Mouse (Mus musculus): Measurements from ENCODE around the gene Lrrc8e. TPM values are rescaled to one million over a fixed set of nuclear protein-coding genes. Genes with fewer than 3 reads are reported as not detected.

The Lrrc8e gene
- polyA plus RNA-seq, 1 experiment from 2014 or later = 1.3 TPM

DNA sequence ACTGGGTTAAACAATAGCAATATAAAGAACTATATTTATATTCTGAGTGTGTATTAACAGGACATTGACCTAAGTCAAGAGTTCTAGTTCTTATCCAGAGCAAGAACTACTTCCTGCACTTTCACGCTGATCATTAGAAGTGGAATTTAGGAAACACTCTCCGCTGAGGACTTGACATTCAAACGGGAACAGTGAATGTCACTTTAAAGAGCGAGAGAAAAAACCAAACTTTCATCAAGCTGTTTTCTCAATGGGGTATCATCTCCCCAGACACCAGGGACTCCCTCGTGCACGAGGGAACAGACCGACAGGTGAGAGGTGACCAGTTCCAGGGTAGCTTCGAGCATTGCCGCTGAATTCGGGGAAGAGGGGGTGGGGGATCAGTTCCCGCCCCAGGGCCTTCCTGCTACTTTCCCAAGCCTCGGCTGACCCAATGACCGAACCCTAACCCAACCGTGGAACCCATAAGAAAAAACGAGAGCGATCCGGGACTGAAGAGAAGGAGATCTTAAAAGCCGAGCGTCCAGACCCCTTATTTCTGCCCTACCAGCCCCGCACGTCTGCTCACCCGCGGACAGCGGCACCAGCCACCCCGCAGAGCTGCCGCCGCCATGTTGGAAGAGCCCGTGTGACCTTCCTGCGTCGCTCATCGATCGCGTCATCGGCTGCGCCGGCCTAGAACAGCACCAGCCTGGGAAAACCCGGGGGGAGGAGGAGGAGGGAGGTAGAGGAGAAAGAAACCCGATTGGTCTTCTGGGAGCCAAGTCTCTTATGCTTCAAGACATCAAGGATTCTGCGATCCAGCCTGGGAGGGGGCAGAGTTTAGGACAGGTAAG is 48.9 kb downstream of the Lrrc8e start, which contains the start of gene Timm44:
Gene Timm44, minus strand, starts transcription at position 639 of the 836 bp plus-strand sequence.
- H3K27ac ChIP-seq (ENCODE audit: low read depth) = peak within 1 kb of the TSS; percentile 36; the same call in 1 of the 2 replicates
- ATAC-seq (replicated peaks; ENCODE audit: low FRiP score, low TSS enrichment, low read depth) (peak; percentile 94), DNase-seq (ENCODE audit: low spot score) (peak; percentile 96)
- H3K4me2 ChIP-seq (ENCODE audit: low read length) = peak within 1 kb of the TSS; percentile 70
- H3K4me3 ChIP-seq (ENCODE audit: low read depth, low read length) = peak within 1 kb of the TSS; percentile 84
- H3K4me1 ChIP-seq (replicated peaks; ENCODE audit: control insufficient read depth, insufficient read depth, low read length) = peaks cover 4% of the 10 kb centered on the region; the same call in 1 of the 2 replicates
- no peaks in the 10 kb centered on the region for H3K9me3 ChIP-seq (ENCODE audit: control insufficient read depth, low read length)
- H3K36me3 ChIP-seq (ENCODE audit: control insufficient read depth, insufficient read depth, low read length) = peaks cover 34% of the 10 kb centered on the region
- H3K9ac ChIP-seq (ENCODE audit: low read length) = peak within 1 kb of the TSS; percentile 76
- WGBS = under 1% methylated on average over 39 of the region's 39 CpGs
- H3K27me3 ChIP-seq (replicated peaks; ENCODE audit: control insufficient read depth, insufficient read depth, low read length) = no peaks in the 10 kb centered on the region

DNA sequence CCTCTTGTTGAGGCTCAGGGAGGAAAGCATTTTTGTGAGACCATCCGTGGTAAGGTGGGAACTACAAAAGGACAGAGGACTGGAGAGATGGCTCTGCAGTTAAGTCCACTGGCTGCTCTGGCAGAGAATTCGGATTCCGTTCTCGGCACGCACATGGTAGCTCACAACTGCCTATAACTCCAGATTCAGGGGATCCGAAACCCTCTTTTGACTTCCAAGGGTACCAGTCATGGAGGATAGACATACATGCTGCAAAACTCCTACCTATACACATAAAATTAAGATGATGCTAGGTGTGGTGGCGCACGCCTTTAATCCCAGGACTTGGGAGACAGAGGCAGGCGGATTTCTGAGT is 49.5 kb downstream of the Lrrc8e start:
- 31% methylated on average over 9 of the region's 9 CpGs for WGBS
- Histone ChIP-seq H3K9me3 (ENCODE audit: control insufficient read depth, low read length) (no peaks in the 10 kb centered on the region), H3K4me1 (replicated peaks; ENCODE audit: control insufficient read depth, insufficient read depth, low read length) (peaks cover 4% of the 10 kb centered on the region; the same call in 1 of the 2 replicates), H3K27ac (ENCODE audit: low read depth) (peak overlapping the region; percentile 36; the same call in 1 of the 2 replicates), H3K36me3 (ENCODE audit: control insufficient read depth, insufficient read depth, low read length) (peaks cover 28% of the 10 kb centered on the region), H3K27me3 (replicated peaks; ENCODE audit: control insufficient read depth, insufficient read depth, low read length) (no peaks in the 10 kb centered on the region), H3K9ac (ENCODE audit: low read length) (peak overlapping the region; percentile 76), H3K4me2 (ENCODE audit: low read length) (peak overlapping the region; percentile 70), H3K4me3 (ENCODE audit: low read depth, low read length) (peak overlapping the region; percentile 84)
- DNase-seq (ENCODE audit: low spot score) (no peak), ATAC-seq (replicated peaks; ENCODE audit: low FRiP score, low TSS enrichment, low read depth) (peak; percentile 59; the same call in 1 of the 2 replicates)

Other genes starting within 250 kb of the Lrrc8e start
- not detected in 2 replicates for gene Cd209f, start 121.0 kb upstream of the Lrrc8e start, polyA plus RNA-seq (2014; fragmentation: Nextera tagmentation; extraction: Ambion mirVana)
- gene Cd209g, start 92.7 kb upstream of the Lrrc8e start, polyA plus RNA-seq (2014; fragmentation: Nextera tagmentation; extraction: Ambion mirVana) = not detected in 2 replicates
- 20.2 and 21.2 TPM in 2 replicates for gene Evi5l, start 60.3 kb upstream of the Lrrc8e start, polyA plus RNA-seq (2014; fragmentation: Nextera tagmentation; extraction: Ambion mirVana)
- gene Prr36, start 9.4 kb upstream of the Lrrc8e start, polyA plus RNA-seq (2014; fragmentation: Nextera tagmentation; extraction: Ambion mirVana) = 5.4 and 6.6 TPM in 2 replicates
- 17.9 and 19.1 TPM in 2 replicates for gene Map2k7, start 11.9 kb downstream of the Lrrc8e start, polyA plus RNA-seq (2014; fragmentation: Nextera tagmentation; extraction: Ambion mirVana)
- gene Gm49320, start 12.0 kb downstream of the Lrrc8e start, polyA plus RNA-seq (2014; fragmentation: Nextera tagmentation; extraction: Ambion mirVana) = 1.4 and 1.7 TPM in 2 replicates
- 3.3 and 4.0 TPM in 2 replicates for gene Tgfbr3l, start 21.4 kb downstream of the Lrrc8e start, polyA plus RNA-seq (2014; fragmentation: Nextera tagmentation; extraction: Ambion mirVana)
- 52.7 and 57.1 TPM in 2 replicates for gene Snapc2, start 26.3 kb downstream of the Lrrc8e start, polyA plus RNA-seq (2014; fragmentation: Nextera tagmentation; extraction: Ambion mirVana)
- gene Ctxn1, start 32.4 kb downstream of the Lrrc8e start, polyA plus RNA-seq (2014; fragmentation: Nextera tagmentation; extraction: Ambion mirVana) = 78.8 and 79.2 TPM in 2 replicates
- 89.8 and 92.7 TPM in 2 replicates for gene Timm44, start 49.1 kb downstream of the Lrrc8e start, polyA plus RNA-seq (2014; fragmentation: Nextera tagmentation; extraction: Ambion mirVana)
- gene Ccl25, start 98.4 kb downstream of the Lrrc8e start, polyA plus RNA-seq (2014; fragmentation: Nextera tagmentation; extraction: Ambion mirVana) = 20.1 and 24.9 TPM in 2 replicates
- gene Elavl1, start 98.6 kb downstream of the Lrrc8e start, polyA plus RNA-seq (2014; fragmentation: Nextera tagmentation; extraction: Ambion mirVana) = 240 and 245 TPM in 2 replicates